Mouse (Mus musculus) monocyte, adult 2 months (primary cell): ENCODE measurements at regions not wholly inside any gene's neighbourhood (a gene's known extent, or its start where the extent isn't known, plus 50 kb on each side); places are given as distances from the start of the nearest gene placed in this dataset.
"Not testable (repeated sequence)": the region's sequence is repeated elsewhere in the genome, so short reads cannot be mapped to it uniquely, and the experiment has no call there.

Experiments used
- DNase-seq, 2 experiments: peaks; one replicate each; pipeline ENCODE4 v3.0.0; 2022; ENCODE audit warnings: low spot score in 2 of 2, low read depth in 1 of 2

DNA sequence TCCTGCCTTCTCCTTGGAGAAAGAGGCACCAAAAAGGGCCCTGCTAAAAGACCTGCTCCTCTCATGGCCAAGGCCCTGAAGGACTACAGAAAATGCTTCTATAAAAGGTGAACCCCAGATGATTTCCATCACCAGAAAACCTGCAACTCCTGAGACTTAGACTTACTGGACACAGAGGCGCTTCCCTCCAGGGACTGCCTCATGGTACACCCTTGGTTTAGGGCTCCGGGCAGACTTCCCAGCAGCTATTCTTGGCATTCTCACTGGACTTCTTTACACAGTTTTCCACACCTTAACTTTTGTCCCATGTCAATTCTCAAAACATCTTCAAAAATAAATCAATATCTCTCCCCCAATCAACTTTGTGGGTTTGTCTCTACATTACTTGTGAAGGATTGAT lies 393.2 kb downstream of the Gpm6a start:
- DNase-seq = not testable (repeated sequence)

DNA sequence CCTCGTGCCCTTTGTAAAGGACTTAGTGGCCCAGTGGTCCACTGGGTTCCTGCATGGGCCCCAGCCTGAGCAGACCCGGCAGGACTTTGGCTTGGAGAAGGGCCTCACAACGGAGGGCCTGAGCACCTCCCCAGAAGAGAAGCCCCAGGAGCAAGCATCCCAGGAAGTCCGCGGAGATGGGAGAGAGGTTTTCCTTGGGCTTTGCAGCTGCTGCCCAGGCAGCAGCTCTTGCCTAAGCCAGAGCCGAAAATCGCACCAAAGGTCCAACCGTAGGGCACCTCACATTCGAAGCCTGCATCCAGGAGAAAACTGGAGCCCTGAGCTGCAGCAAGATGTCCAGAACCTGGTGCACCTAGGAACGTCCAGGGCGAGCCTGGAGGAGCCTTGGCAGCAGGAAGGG lies 405.2 kb downstream of the Gpm6a start:
- DNase-seq = peak in 1 of 2 experiments; percentile 14

DNA sequence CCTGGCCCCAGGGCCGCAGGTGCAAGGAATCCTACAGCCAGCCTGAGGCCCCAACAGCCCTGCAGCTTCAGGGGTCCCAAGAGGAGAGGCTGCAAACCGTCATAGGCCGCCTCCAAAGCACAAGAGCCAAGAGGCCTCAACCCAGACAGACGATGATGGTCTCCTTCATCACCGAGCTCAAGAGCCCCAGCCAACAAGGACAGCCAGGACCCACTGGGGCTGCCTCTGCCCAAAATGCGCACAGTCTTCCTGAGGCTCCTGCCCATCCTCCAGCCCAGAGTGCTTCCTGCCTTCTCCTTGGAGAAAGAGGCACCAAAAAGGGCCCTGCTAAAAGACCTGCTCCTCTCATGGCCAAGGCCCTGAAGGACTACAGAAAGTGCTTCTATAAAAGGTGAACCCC lies 412.8 kb downstream of the Gpm6a start:
- not testable (repeated sequence) for DNase-seq

DNA sequence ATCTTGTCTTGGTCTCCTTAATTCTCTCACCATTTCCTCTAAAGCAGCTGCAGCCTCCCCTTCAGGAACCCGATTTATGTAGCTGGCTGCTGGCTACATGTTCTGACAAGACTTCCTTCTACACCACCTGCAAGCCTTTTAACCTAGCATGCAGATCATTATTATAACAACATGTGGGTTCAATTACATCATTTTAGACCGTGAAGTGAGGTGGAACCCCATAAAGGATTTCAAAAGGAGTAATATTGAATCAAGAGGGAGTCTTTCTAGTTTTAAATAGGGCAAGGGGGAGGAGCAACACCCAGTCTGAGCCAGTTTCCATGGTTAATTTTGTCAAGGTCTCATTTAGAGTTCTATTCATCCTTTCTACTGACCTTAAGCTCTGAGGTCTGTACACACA lies 442.4 kb downstream of the Gpm6a start:
- no peak for DNase-seq

DNA sequence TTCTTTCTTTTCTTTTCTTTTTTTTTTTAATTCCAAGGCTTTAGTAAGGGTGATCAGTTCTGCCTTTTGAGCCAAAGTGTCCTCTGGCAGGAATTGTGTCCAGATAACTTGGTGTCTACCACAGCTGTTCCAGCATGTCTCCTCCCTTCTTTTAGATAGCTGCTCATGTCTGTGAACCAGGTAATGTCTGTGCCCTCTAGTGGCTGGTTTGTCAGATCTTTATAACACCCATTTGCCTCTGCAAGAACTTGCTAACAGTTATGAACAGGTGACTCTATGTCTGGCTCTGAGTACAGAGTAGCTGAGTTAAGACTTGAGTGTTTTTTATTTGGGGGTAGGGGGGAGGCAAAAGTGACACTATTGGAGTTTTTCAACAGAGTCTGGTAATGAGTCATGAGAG lies 443.7 kb downstream of the Gpm6a start:
- no peak for DNase-seq

DNA sequence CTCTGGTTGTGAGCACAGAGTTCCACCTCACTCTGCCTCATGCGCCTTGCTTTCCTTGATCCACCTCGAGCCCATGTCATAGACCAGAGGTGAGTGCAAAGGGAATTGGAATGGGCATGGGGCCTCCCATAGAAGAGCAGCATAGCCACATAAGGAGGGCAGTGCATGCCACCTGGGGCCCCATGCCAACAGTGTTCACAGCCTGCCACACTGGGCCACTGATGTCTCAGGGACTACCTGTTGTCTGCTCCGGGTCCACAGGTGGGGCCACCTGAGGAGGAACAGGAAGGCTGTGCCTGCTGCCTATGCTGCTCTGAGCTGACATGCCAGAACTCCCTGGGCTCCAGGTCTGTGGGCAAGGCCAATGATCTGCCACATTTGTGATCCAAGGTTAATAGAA lies 445.8 kb downstream of the Gpm6a start:
- DNase-seq = no peak

DNA sequence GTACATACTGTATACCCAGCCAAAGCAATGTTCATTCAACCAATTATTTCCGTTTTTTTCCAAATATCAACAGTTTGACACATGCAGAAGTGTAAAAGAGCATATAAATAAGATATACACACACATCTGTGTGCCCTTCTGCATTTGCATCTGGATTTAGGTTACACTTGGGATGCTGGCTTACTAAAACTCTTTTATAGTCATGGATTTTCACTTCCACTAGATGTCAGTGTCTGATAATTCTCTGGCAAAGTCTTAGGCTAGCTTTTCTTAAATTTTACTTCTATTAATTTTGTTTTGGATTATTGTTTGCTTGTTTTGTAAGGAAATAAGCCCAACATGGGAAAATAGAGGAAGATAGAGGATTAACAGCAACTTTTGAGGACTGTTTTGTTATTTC lies 452.3 kb downstream of the Gpm6a start:
- not testable (repeated sequence) for DNase-seq
